Mouse (Mus musculus) ES-Bruce4 (cell line): ENCODE data around the gene Eef1akmt3.

Source experiments
- CTCF ChIP-seq: IDR thresholded peaks from one replicate; pipeline ENCODE4 v1.8.1; 2011; ENCODE audit warnings: low read depth, low read length
- POLR2A ChIP-seq: IDR thresholded peaks from one replicate; pipeline ENCODE4 v1.8.1; 2011; ENCODE audit warnings: low read length; ENCODE audit not compliant: insufficient read depth

DNA sequence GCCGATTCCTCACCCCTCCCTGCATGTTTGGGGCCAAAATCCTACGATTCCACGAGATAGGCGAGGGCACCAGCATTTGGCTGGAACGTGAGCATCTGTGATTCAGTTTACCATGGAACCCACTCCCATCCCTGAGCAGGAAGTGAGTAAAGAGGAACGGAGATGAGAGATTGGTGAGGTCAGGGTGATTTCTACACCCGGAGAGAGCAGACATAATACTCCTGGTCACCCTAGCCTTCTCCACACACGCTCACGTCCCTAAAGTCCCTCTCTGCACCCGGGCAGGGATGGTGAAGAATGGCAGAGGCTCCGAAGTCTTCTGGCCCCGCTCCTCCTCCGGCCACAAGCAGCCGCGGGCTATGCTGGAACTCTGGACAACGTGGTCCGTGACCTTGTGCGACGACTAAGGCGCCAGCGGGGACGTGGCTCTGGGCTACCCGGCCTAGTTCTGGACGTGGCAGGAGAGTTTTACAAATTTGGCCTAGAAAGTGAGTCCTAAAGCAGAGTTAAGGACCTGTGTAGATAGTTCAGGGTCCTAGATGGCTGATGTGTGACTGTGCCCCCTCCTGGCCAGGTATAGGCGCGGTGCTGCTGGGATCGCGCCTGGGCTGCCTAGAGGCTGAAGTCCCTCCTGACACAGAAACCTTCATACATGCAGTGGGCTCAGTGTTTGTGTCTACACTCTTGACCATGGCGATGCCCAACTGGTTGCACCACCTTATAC is 8.2 kb upstream of the Eef1akmt3 start:
- no peak for TF ChIP-seq POLR2A
- TF ChIP-seq CTCF: peak; percentile 61
